Mouse (Mus musculus): ENCODE data around the gene Smpdl3b. TPM values are rescaled to one million over a fixed set of nuclear protein-coding genes. Genes with fewer than 3 reads are reported as not detected.
"Not testable (repeated sequence)": the region's sequence is repeated elsewhere in the genome, so short reads cannot be mapped to it uniquely, and the experiment has no call there.

Smpdl3b gene
- total RNA-seq, 1 experiment = 28.9 TPM

GRCm38 (mm10) chr4:132801176-132802077 is 44.4 kb upstream of the Smpdl3b start:
- no peak for DNase-seq (ENCODE audit: low read depth, low spot score)
- Histone ChIP-seq H3K27ac (ENCODE audit: insufficient read depth, low read depth, low read length, poor library complexity, severe bottlenecking) (no peak overlapping the region; the same call in 1 of the 2 replicates), H3K9me3 (ENCODE audit: control insufficient read depth, insufficient read depth, low read depth, low read length) (no peaks in the 10 kb centered on the region), H3K4me3 (ENCODE audit: insufficient read depth in 1 of 2, low read depth in 1 of 2, low read length in 2 of 2, poor library complexity in 1 of 2, severe bottlenecking in 1 of 2) (peak overlapping the region; percentile 23 to 64), H3K36me3 (ENCODE audit: control insufficient read depth, insufficient read depth, low read length, poor library complexity, severe bottlenecking) (no peaks in the 10 kb centered on the region), H3K4me1 (ENCODE audit: control insufficient read depth in 2 of 2, insufficient read depth in 2 of 2, low read length in 2 of 2, poor library complexity in 1 of 2) (peaks cover 4 to 9% of the 10 kb centered on the region in 2 experiments; a peak in 2 of 4 replicates), H3K9ac (ENCODE audit: insufficient read depth, low read depth, low read length, poor library complexity, severe bottlenecking) (peak overlapping the region; percentile 64; the same call in 1 of the 2 replicates)
- TF ChIP-seq ZNF384 (IDR thresholded peaks at IDR 0.05; ENCODE audit: low read depth, low read length) (no peak), CHD2 (IDR thresholded peaks at IDR 0.05; ENCODE audit: low read depth, low read length) (no peak), MAFK (IDR thresholded peaks at IDR 0.05; ENCODE audit: insufficient read depth, low read depth, low read length) (no peak), HCFC1 (IDR thresholded peaks at IDR 0.05; ENCODE audit: borderline replicate concordance, insufficient read depth, low read length) (no peak), ZC3H11A (IDR thresholded peaks at IDR 0.05; ENCODE audit: borderline replicate concordance, low read depth, low read length) (no peak)
- in situ Hi-C loops (cut with MboI; ENCODE audit: low sequenced_read_pairs in 2 of 2, unreplicated experiment in 2 of 2) = no loop called here

- Histone ChIP-seq H3K9ac (ENCODE audit: insufficient read depth, low read depth, low read length, poor library complexity, severe bottlenecking) (no peak overlapping the region), H3K4me3 (ENCODE audit: insufficient read depth in 1 of 2, low read depth in 1 of 2, low read length in 2 of 2, poor library complexity in 1 of 2, severe bottlenecking in 1 of 2) (no peak overlapping the region), H3K4me1 (ENCODE audit: control insufficient read depth in 2 of 2, insufficient read depth in 2 of 2, low read length in 2 of 2, poor library complexity in 1 of 2) (peaks cover 1 to 6% of the 10 kb centered on the region in 2 experiments; a peak in 2 of 4 replicates), H3K36me3 (ENCODE audit: control insufficient read depth, insufficient read depth, low read length, poor library complexity, severe bottlenecking) (no peaks in the 10 kb centered on the region), H3K27ac (ENCODE audit: insufficient read depth, low read depth, low read length, poor library complexity, severe bottlenecking) (no peak overlapping the region), H3K9me3 (ENCODE audit: control insufficient read depth, insufficient read depth, low read depth, low read length) (no peaks in the 10 kb centered on the region)
- TF ChIP-seq ZNF384 (IDR thresholded peaks at IDR 0.05; ENCODE audit: low read depth, low read length) (no peak), CHD2 (IDR thresholded peaks at IDR 0.05; ENCODE audit: low read depth, low read length) (no peak), ZC3H11A (IDR thresholded peaks at IDR 0.05; ENCODE audit: borderline replicate concordance, low read depth, low read length) (no peak), HCFC1 (IDR thresholded peaks at IDR 0.05; ENCODE audit: borderline replicate concordance, insufficient read depth, low read length) (no peak), MAFK (IDR thresholded peaks at IDR 0.05; ENCODE audit: insufficient read depth, low read depth, low read length) (no peak)
- in situ Hi-C loops (cut with MboI; ENCODE audit: low sequenced_read_pairs in 2 of 2, unreplicated experiment in 2 of 2) = no loop called here
- no peak for DNase-seq (ENCODE audit: low read depth, low spot score)
Observed at GRCm38 (mm10) chr4:132799845-132800244, 42.8 kb upstream of the Smpdl3b start.

GRCm38 (mm10) chr4:132798666-132799065 is 41.6 kb upstream of the Smpdl3b start:
- H3K4me1 ChIP-seq (ENCODE audit: control insufficient read depth in 2 of 2, insufficient read depth in 2 of 2, low read length in 2 of 2, poor library complexity in 1 of 2); H3K9me3 ChIP-seq (ENCODE audit: control insufficient read depth, insufficient read depth, low read depth, low read length); H3K9ac ChIP-seq (ENCODE audit: insufficient read depth, low read depth, low read length, poor library complexity, severe bottlenecking); H3K4me3 ChIP-seq (ENCODE audit: insufficient read depth in 1 of 2, low read depth in 1 of 2, low read length in 2 of 2, poor library complexity in 1 of 2, severe bottlenecking in 1 of 2); in situ Hi-C loops (cut with MboI; ENCODE audit: low sequenced_read_pairs in 2 of 2, unreplicated experiment in 2 of 2); DNase-seq (ENCODE audit: low read depth, low spot score); H3K27ac ChIP-seq (ENCODE audit: insufficient read depth, low read depth, low read length, poor library complexity, severe bottlenecking); H3K36me3 ChIP-seq (ENCODE audit: control insufficient read depth, insufficient read depth, low read length, poor library complexity, severe bottlenecking): not testable (repeated sequence)

- H3K9ac ChIP-seq (ENCODE audit: insufficient read depth, low read depth, low read length, poor library complexity, severe bottlenecking) = no peak overlapping the region
- DNase-seq (ENCODE audit: low read depth, low spot score) = no peak
- no peaks in the 10 kb centered on the region for H3K36me3 ChIP-seq (ENCODE audit: control insufficient read depth, insufficient read depth, low read length, poor library complexity, severe bottlenecking)
- no peak overlapping the region for H3K4me3 ChIP-seq (ENCODE audit: insufficient read depth in 1 of 2, low read depth in 1 of 2, low read length in 2 of 2, poor library complexity in 1 of 2, severe bottlenecking in 1 of 2)
- H3K9me3 ChIP-seq (ENCODE audit: control insufficient read depth, insufficient read depth, low read depth, low read length) = no peaks in the 10 kb centered on the region
- in situ Hi-C loops (cut with MboI; ENCODE audit: low sequenced_read_pairs in 2 of 2, unreplicated experiment in 2 of 2) = no loop called here
- TF ChIP-seq CHD2 (IDR thresholded peaks at IDR 0.05; ENCODE audit: low read depth, low read length) (no peak), ZNF384 (IDR thresholded peaks at IDR 0.05; ENCODE audit: low read depth, low read length) (no peak), HCFC1 (IDR thresholded peaks at IDR 0.05; ENCODE audit: borderline replicate concordance, insufficient read depth, low read length) (no peak), ZC3H11A (IDR thresholded peaks at IDR 0.05; ENCODE audit: borderline replicate concordance, low read depth, low read length) (no peak), MAFK (IDR thresholded peaks at IDR 0.05; ENCODE audit: insufficient read depth, low read depth, low read length) (no peak)
- peaks cover 1 to 3% of the 10 kb centered on the region in 2 experiments; a peak in 2 of 4 replicates for H3K4me1 ChIP-seq (ENCODE audit: control insufficient read depth in 2 of 2, insufficient read depth in 2 of 2, low read length in 2 of 2, poor library complexity in 1 of 2)
- no peak overlapping the region for H3K27ac ChIP-seq (ENCODE audit: insufficient read depth, low read depth, low read length, poor library complexity, severe bottlenecking)
Observed at GRCm38 (mm10) chr4:132798028-132798427, 41.0 kb upstream of the Smpdl3b start.
